Mouse (Mus musculus) hindbrain, embryonic 13.5 days (tissue): Measurements from ENCODE around the gene Twnk. TPM values are rescaled to one million over a fixed set of nuclear protein-coding genes. Genes with fewer than 3 reads are reported as not detected.

Experiments
- ATAC-seq: fragments of 200-750 bp; cut with Nextera tagmentation; 2 replicates; pipeline ENCODE4 v1.8.0; 2017; ENCODE audit warnings: moderate TSS enrichment; ENCODE audit not compliant: low FRiP score
- H3K27ac ChIP-seq: fragments of 300-500 bp; sonication (generic); 2 replicates; pipeline ENCODE4 v1.5.1; 2015; ENCODE audit warnings: inconsistent platforms, mild to moderate bottlenecking, moderate library complexity
- H3K27me3 ChIP-seq: fragments of 300-500 bp; sonication (generic); 2 replicates; pipeline ENCODE4 v1.6.1; 2015; ENCODE audit warnings: mild to moderate bottlenecking, inconsistent platforms
- H3K36me3 ChIP-seq: fragments of 300-500 bp; sonication (generic); 2 replicates; pipeline ENCODE4 v1.6.1; 2015; ENCODE audit warnings: mild to moderate bottlenecking, inconsistent platforms
- H3K4me1 ChIP-seq: fragments of 300-500 bp; sonication (generic); replicated peaks from 2 replicates; pipeline ENCODE4 v1.6.1; 2015; ENCODE audit warnings: inconsistent platforms
- H3K4me2 ChIP-seq: fragments of 300-500 bp; sonication (generic); 2 replicates; pipeline ENCODE4 v1.6.1; 2015; ENCODE audit warnings: inconsistent platforms, mild to moderate bottlenecking, moderate library complexity
- H3K4me3 ChIP-seq: fragments of 300-500 bp; sonication (generic); 2 replicates; pipeline ENCODE4 v1.5.1; 2015; ENCODE audit warnings: mild to moderate bottlenecking, inconsistent platforms
- H3K9ac ChIP-seq: fragments of 300-500 bp; sonication (generic); 2 replicates; pipeline ENCODE4 v1.6.1; 2015; ENCODE audit warnings: mild to moderate bottlenecking, inconsistent platforms
- H3K9me3 ChIP-seq: fragments of 300-500 bp; sonication (generic); 2 replicates; pipeline ENCODE4 v1.6.1; 2016; ENCODE audit warnings: inconsistent platforms
- WGBS: fragments of 180-500 bp; shearing (Covaris S2); methylation state at CpG from one replicate; pipeline ENCODE4 v1.1.7; 2015; 5-methylcytosine and 5-hydroxymethylcytosine counted together
- polyA plus RNA-seq: library from polyadenylated mRNA; unstranded; fragments of >200 nt; fragmentation: Nextera tagmentation; extraction: Ambion mirVana; gene quantifications from 2 replicates; pipeline ENCODE4 v1.2.1, GENCODE M21; 2015

The Twnk gene
- polyA plus RNA-seq, 1 experiment from 2014 or later = 17.0 TPM

- Histone ChIP-seq H3K9ac (peak overlapping the region; percentile 91), H3K4me3 (peak overlapping the region; percentile 57), H3K36me3 (peaks cover 22% of the 10 kb centered on the region), H3K27me3 (0 out of 2 replicates have a peak, but pooled peaks cover 2% of the 10 kb centered on the region), H3K27ac (peak overlapping the region; percentile 96), H3K4me1 (peaks cover 30% of the 10 kb centered on the region), H3K4me2 (peak overlapping the region; percentile 69), H3K9me3 (no peaks in the 10 kb centered on the region)
- peak; percentile 94 for ATAC-seq
- WGBS = 1% methylated on average over 34 of the region's 34 CpGs
Observed at GRCm38 (mm10) chr19:45058113-45058839, 52.8 kb downstream of the Twnk start.

- WGBS = under 1% methylated on average over 14 of the region's 14 CpGs
- H3K36me3 ChIP-seq = peaks cover 17% of the 10 kb centered on the region
- H3K27me3 ChIP-seq = 0 out of 2 replicates have a peak, but pooled peaks cover 2% of the 10 kb centered on the region
- peak overlapping the region; percentile 96 for H3K27ac ChIP-seq
- H3K4me1 ChIP-seq = peaks cover 31% of the 10 kb centered on the region
- H3K4me3 ChIP-seq = peak overlapping the region; percentile 57
- peak overlapping the region; percentile 69 for H3K4me2 ChIP-seq
- ATAC-seq = no peak; the same call in 1 of the 2 replicates
- peak overlapping the region; percentile 91 for H3K9ac ChIP-seq
- no peaks in the 10 kb centered on the region for H3K9me3 ChIP-seq
Observed at GRCm38 (mm10) chr19:45058841-45059240, 53.4 kb downstream of the Twnk start.

Other genes starting within 250 kb of the Twnk start
- gene Pax2, start 249.6 kb upstream of the Twnk start, polyA plus RNA-seq = 17.1 and 17.2 TPM in 2 replicates
- 29.8 and 30.5 TPM in 2 replicates for gene Slf2, start 74.5 kb upstream of the Twnk start, polyA plus RNA-seq
- 19.2 and 19.9 TPM in 2 replicates for gene Sema4g, start 16.6 kb upstream of the Twnk start, polyA plus RNA-seq
- gene Mrpl43, start 779 bp downstream of the Twnk start, polyA plus RNA-seq = 91.6 and 93.6 TPM in 2 replicates
- 23.4 and 24.1 TPM in 2 replicates for gene Lzts2, start 8.8 kb downstream of the Twnk start, polyA plus RNA-seq
- 1.4 and 1.5 TPM in 2 replicates for gene Pdzd7, start 40.1 kb downstream of the Twnk start, polyA plus RNA-seq
- gene Sfxn3, start 41.8 kb downstream of the Twnk start, polyA plus RNA-seq = 63.1 and 65.4 TPM in 2 replicates
- gene Kazald1, start 69.6 kb downstream of the Twnk start, polyA plus RNA-seq = 4.7 and 6.3 TPM in 2 replicates
- gene Tlx1, start 145.0 kb downstream of the Twnk start, polyA plus RNA-seq = 3.0 and 5.1 TPM in 2 replicates
- gene Lbx1, start 230.1 kb downstream of the Twnk start, polyA plus RNA-seq = 9.5 and 11.8 TPM in 2 replicates